Mouse (Mus musculus) forebrain, embryonic 10.5 days (tissue): ENCODE results near the gene Snw1. TPM values are rescaled to one million over a fixed set of nuclear protein-coding genes. Genes with fewer than 3 reads are reported as not detected.

Source experiments
- DNase-seq: peaks from one replicate; pipeline ENCODE4 v3.0.0-alpha.2; 2017; ENCODE audit warnings: low spot score; ENCODE audit errors: extremely low spot score
- H3K27ac ChIP-seq: fragments of 300-500 bp; sonication (generic); 2 replicates; pipeline ENCODE4 v1.5.1; 2016; ENCODE audit warnings: mild to moderate bottlenecking
- H3K27me3 ChIP-seq: fragments of 300-500 bp; sonication (generic); 2 replicates; pipeline ENCODE4 v1.6.1; 2016; ENCODE audit warnings: mild to moderate bottlenecking; ENCODE audit not compliant: poor library complexity, severe bottlenecking
- H3K36me3 ChIP-seq: fragments of 300-500 bp; sonication (generic); replicated peaks from 2 replicates; pipeline ENCODE4 v1.6.1; 2016; ENCODE audit warnings: mild to moderate bottlenecking, moderate library complexity
- H3K4me1 ChIP-seq: fragments of 300-500 bp; sonication (generic); 2 replicates; pipeline ENCODE4 v1.6.1; 2016
- H3K4me3 ChIP-seq: fragments of 300-500 bp; sonication (generic); 2 replicates; pipeline ENCODE4 v1.5.1; 2016; ENCODE audit warnings: mild to moderate bottlenecking, moderate library complexity
- H3K9me3 ChIP-seq: fragments of 300-500 bp; sonication (generic); 2 replicates; pipeline ENCODE4 v1.6.1; 2016; ENCODE audit warnings: mild to moderate bottlenecking, moderate library complexity
- WGBS: fragments of 180-500 bp; shearing (Covaris S2); methylation state at CpG from one replicate; pipeline ENCODE4 v1.1.7; 2016; 5-methylcytosine and 5-hydroxymethylcytosine counted together
- polyA plus RNA-seq: library from polyadenylated mRNA; unstranded; fragments of >200 nt; fragmentation: Nextera tagmentation; extraction: Ambion mirVana; gene quantifications from 2 replicates; pipeline ENCODE4 v1.2.1, GENCODE M21; 2016

Snw1 gene
- polyA plus RNA-seq, 1 experiment from 2014 or later, result 167 TPM

- DNase-seq, result peak; percentile 89
- peak within 1 kb of the TSS; percentile 95 for H3K27ac ChIP-seq
- H3K27me3 ChIP-seq, result no peaks in the 10 kb centered on the region
- peak within 1 kb of the TSS; percentile 86 for H3K4me3 ChIP-seq
- no peaks in the 10 kb centered on the region for H3K9me3 ChIP-seq
- peaks cover 25% of the 10 kb centered on the region for H3K4me1 ChIP-seq
- H3K36me3 ChIP-seq, result peaks cover 67% of the 10 kb centered on the region
- WGBS, result 0% methylated on average over 28 of the region's 28 CpGs
These were observed 28.4 kb downstream of the Snw1 start, which contains the start of the genes Slirp and Alkbh1 for GRCm38 (mm10) chr12:87443700-87444122. Gene Slirp, plus strand, starts transcription at chr12:87443896. Gene Alkbh1, minus strand, starts transcription at chr12:87444017.

GRCm38 (mm10) chr12:87443115-87443699, 28.9 kb downstream of the Snw1 start:
- H3K36me3 ChIP-seq, result peaks cover 67% of the 10 kb centered on the region
- peak overlapping the region; percentile 95 for H3K27ac ChIP-seq
- WGBS, result 0% methylated on average over 33 of the region's 33 CpGs
- peak overlapping the region; percentile 86 for H3K4me3 ChIP-seq
- H3K9me3 ChIP-seq, result no peaks in the 10 kb centered on the region
- no peaks in the 10 kb centered on the region for H3K27me3 ChIP-seq
- no peak for DNase-seq
- H3K4me1 ChIP-seq, result peaks cover 25% of the 10 kb centered on the region

DNA sequence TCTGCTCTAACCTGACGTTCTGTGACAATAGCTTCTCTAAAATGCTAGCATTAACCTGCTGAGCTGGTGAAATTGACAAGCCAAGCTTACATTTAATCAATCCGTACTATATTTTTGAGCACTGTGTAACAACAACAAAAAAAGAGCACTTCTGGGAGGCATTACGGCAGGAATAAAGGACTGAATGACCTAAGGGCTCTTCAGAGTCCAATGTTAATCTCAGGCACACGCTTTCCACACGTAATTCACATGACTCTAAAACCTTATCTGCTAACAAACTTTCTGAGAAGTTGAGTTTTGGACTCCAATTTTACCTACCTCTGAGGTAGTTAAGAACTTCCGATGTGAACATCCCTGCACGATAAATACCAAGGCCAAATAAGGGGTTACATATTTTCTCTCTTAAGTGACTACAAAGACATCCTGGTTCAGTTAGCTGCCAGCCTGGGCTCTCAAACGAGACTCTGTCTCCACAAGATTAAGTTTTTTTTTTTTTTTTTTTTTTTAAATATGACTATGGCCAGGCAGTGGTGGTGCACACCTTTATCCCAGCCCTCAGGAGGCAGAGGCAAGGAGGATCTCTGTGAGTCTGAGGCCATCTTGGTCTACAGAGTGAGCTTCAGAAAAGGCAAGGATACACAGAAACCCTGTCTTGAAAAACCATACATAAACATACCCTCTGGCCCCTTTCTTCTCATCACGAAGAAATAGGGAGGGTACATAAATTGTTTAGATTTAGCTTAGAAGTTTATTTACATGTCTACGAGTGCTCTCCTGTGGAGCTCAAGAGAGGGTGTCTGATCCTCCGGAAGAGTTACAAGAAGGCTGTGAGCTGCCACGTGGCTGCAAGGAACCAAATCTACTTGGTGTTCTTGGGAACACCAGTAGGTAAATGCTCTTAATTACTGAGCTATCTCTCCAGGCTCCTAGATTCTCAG, 29.6 kb downstream of the Snw1 start:
- DNase-seq, result no peak
- Histone ChIP-seq H3K27ac (peak overlapping the region; percentile 95), H3K36me3 (peaks cover 67% of the 10 kb centered on the region), H3K9me3 (no peaks in the 10 kb centered on the region), H3K4me1 (peaks cover 25% of the 10 kb centered on the region), H3K4me3 (peak overlapping the region; percentile 86), H3K27me3 (no peaks in the 10 kb centered on the region)
- WGBS, result 43% methylated on average over 12 of the region's 12 CpGs

GRCm38 (mm10) chr12:87428885-87429284, 43.2 kb downstream of the Snw1 start:
- DNase-seq, result no peak
- no peak overlapping the region for H3K4me3 ChIP-seq
- H3K36me3 ChIP-seq, result peaks cover 98% of the 10 kb centered on the region
- peaks cover 8% of the 10 kb centered on the region for H3K4me1 ChIP-seq
- no peaks in the 10 kb centered on the region for H3K9me3 ChIP-seq
- H3K27me3 ChIP-seq, result no peaks in the 10 kb centered on the region
- 92% methylated on average over 8 of the region's 8 CpGs for WGBS
- H3K27ac ChIP-seq, result no peak overlapping the region

DNA sequence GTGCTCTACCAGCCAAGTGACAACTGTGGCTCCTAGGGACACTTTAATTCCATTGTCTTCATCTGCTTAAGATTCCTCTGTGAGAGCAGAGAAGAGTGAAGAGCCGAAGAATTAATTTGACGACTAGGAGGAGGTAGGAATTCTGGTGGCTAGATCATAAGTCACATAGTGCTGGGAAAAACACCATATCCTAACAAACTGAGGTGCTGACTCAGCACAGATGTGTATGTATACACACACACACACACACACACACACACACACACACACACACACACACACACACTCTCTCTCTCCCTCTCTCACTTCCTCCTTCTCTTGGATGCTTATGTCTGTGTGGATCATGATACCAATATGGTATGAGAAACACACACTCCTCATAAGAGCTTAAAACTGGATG, 43.8 kb downstream of the Snw1 start:
- Histone ChIP-seq H3K36me3 (peaks cover 98% of the 10 kb centered on the region), H3K27me3 (no peaks in the 10 kb centered on the region), H3K4me1 (peaks cover 8% of the 10 kb centered on the region), H3K4me3 (no peak overlapping the region), H3K9me3 (no peaks in the 10 kb centered on the region), H3K27ac (no peak overlapping the region)
- no peak for DNase-seq
- 91% methylated on average over 2 of the region's 2 CpGs for WGBS

DNA sequence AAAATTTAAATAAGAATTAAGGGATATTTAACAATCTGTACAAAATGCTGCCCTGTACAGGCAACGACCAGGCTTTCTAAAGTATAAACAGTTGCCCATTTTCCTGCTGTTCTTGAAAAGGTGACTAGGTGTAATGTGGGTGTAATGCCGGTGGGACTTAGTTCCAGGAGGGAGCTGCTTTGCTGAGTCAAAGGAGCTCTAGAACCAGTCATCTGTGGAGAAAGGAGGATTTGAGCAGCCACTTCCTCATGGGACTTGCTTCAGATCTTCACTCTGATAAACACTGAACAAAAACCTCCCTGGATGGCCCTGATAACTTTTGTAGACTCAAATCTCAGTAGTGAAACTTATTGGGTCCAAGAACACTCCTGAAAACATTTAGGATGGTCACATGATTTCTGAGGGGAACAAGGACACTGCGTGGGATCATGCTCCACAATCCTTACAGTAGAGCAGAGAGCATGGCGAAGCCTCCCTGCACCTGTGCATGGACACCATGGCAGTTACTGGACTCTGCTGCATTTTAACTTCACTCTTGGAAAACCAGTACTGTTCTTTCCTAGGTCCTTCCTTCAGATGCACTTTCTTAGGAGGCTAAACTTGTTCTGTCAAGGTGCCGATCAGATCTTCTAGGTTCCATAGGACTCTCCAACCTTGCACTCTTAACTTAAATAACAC, 45.6 kb downstream of the Snw1 start:
- H3K4me3 ChIP-seq, result no peak overlapping the region
- H3K27me3 ChIP-seq, result no peaks in the 10 kb centered on the region
- no peak overlapping the region for H3K27ac ChIP-seq
- H3K4me1 ChIP-seq, result peaks cover 8% of the 10 kb centered on the region
- no peaks in the 10 kb centered on the region for H3K9me3 ChIP-seq
- peaks cover 94% of the 10 kb centered on the region for H3K36me3 ChIP-seq
- WGBS, result 92% methylated on average over 5 of the region's 5 CpGs
- DNase-seq, result no peak

GRCm38 (mm10) chr12:87424516-87424915, 47.6 kb downstream of the Snw1 start:
- peaks cover 74% of the 10 kb centered on the region for H3K36me3 ChIP-seq
- no peak overlapping the region for H3K4me3 ChIP-seq
- no peak for DNase-seq
- no peak overlapping the region for H3K27ac ChIP-seq
- H3K27me3 ChIP-seq, result no peaks in the 10 kb centered on the region
- H3K4me1 ChIP-seq, result peaks cover 14% of the 10 kb centered on the region
- H3K9me3 ChIP-seq, result no peaks in the 10 kb centered on the region
- 31% methylated on average over 3 of the region's 3 CpGs for WGBS

- H3K4me1 ChIP-seq, result peaks cover 22% of the 10 kb centered on the region
- H3K27ac ChIP-seq, result no peak overlapping the region
- no peaks in the 10 kb centered on the region for H3K9me3 ChIP-seq
- no peak for DNase-seq
- peaks cover 66% of the 10 kb centered on the region for H3K36me3 ChIP-seq
- WGBS, result 39% methylated on average over 1 of the region's 1 CpGs
- H3K27me3 ChIP-seq, result no peaks in the 10 kb centered on the region
- no peak overlapping the region for H3K4me3 ChIP-seq
These were observed 48.4 kb downstream of the Snw1 start for GRCm38 (mm10) chr12:87423700-87424099.

GRCm38 (mm10) chr12:87421708-87422507, 50.2 kb downstream of the Snw1 start:
- peaks cover 24% of the 10 kb centered on the region for H3K4me1 ChIP-seq
- no peaks in the 10 kb centered on the region for H3K9me3 ChIP-seq
- H3K27ac ChIP-seq, result no peak overlapping the region
- no peak overlapping the region for H3K4me3 ChIP-seq
- H3K36me3 ChIP-seq, result peaks cover 48% of the 10 kb centered on the region
- 90% methylated on average over 5 of the region's 5 CpGs for WGBS
- no peak for DNase-seq
- H3K27me3 ChIP-seq, result no peaks in the 10 kb centered on the region

DNA sequence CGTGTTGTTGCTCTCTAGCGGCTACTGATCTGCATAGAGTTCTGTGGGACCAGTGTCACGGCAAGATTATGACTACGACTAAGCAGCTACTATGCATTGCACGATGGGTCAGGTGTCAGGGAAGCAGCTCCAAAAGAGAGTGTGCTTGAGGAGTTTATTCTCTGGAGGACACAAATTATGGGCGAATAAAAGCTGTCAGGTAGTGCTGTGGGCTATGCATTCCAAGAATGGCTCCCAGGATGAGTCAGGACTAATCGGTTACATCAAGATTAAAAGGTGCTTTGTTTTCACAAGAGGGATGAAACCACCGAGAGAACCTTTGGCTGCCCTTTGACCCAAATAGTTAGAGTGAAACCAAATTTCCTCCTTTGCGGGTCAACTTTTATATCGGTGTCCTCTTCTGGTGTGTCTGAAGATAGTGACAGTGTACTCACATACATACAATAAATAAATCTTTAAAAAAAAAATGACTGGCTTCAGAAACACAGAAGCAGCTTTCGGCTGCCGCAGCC, 52.0 kb downstream of the Snw1 start:
- no peaks in the 10 kb centered on the region for H3K9me3 ChIP-seq
- no peaks in the 10 kb centered on the region for H3K27me3 ChIP-seq
- peak overlapping the region; percentile 48; the same call in 1 of the 2 replicates for H3K27ac ChIP-seq
- H3K36me3 ChIP-seq, result peaks cover 31% of the 10 kb centered on the region
- no peak for DNase-seq
- H3K4me1 ChIP-seq, result peaks cover 24% of the 10 kb centered on the region
- 80% methylated on average over 12 of the region's 12 CpGs for WGBS
- H3K4me3 ChIP-seq, result no peak overlapping the region

- H3K27ac ChIP-seq, result peak overlapping the region; percentile 48; the same call in 1 of the 2 replicates
- no peak overlapping the region for H3K4me3 ChIP-seq
- no peaks in the 10 kb centered on the region for H3K9me3 ChIP-seq
- no peaks in the 10 kb centered on the region for H3K27me3 ChIP-seq
- peaks cover 21% of the 10 kb centered on the region for H3K36me3 ChIP-seq
- DNase-seq, result peak; percentile 27
- H3K4me1 ChIP-seq, result peaks cover 16% of the 10 kb centered on the region
- WGBS, result 57% methylated on average over 5 of the region's 5 CpGs
These were observed 53.2 kb downstream of the Snw1 start for GRCm38 (mm10) chr12:87418921-87419320.

- Histone ChIP-seq H3K4me3 (no peak overlapping the region), H3K27ac (no peak overlapping the region), H3K36me3 (peaks cover under 1% of the 10 kb centered on the region), H3K4me1 (peaks cover 16% of the 10 kb centered on the region), H3K9me3 (no peaks in the 10 kb centered on the region), H3K27me3 (no peaks in the 10 kb centered on the region)
- peak; percentile 53 for DNase-seq
- 42% methylated on average over 7 of the region's 7 CpGs for WGBS
These were observed 55.4 kb downstream of the Snw1 start for GRCm38 (mm10) chr12:87416690-87417089.
